Mouse (Mus musculus) ovary, adult 18-20 months (tissue): ENCODE measurements around the gene Nfkb2.

Source experiments
- DNase-seq: peaks from one replicate; pipeline ENCODE4 v3.0.0; 2022; ENCODE audit warnings: low spot score, mixed read lengths

The Nfkb2 gene

DNA sequence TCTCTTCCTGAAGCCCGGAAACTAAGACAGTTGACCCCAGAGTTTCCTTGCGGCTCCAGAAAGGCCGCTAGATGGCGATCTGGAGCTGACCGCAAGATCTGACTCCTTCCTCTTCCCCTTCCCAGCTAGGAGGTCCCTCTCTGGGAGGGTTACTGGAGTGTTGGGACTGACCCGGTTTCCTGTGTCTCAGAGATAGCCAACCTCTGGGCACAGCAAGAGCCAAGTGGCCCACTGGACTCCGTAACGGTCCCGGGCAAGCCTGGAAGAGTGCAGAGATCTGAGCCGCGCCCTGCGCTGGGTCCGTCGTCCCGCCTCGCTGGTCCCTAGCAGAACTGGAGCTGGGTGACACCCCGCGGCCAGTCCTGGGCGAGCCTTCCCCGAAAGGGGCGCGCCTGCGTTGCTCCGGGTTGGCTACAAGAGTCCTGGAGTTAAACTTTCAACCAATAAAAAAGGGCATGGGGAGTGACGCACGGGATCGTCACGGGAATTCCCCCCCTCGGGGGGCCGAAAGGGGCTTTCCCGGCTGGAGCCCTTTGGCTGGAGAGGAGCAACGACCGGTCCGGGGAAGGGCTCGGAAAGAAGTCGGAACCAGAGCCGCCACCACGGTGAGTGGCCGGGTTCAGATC lies at the start of gene Nfkb2:
Gene Nfkb2, plus strand, starts transcription at position 105 of the 626 bp plus-strand sequence.
- DNase-seq: peak; percentile 93

GRCm38 (mm10) chr19:46264762-46265161 lies 39.4 kb upstream of the Nfkb2 start:
- no peak for DNase-seq

- no peak for DNase-seq
These were observed 28.8 kb upstream of the Nfkb2 start for GRCm38 (mm10) chr19:46275307-46275706.

GRCm38 (mm10) chr19:46282081-46282849 lies 21.9 kb upstream of the Nfkb2 start:
- DNase-seq: no peak

GRCm38 (mm10) chr19:46284686-46285085 lies 19.4 kb upstream of the Nfkb2 start:
- no peak for DNase-seq

DNA sequence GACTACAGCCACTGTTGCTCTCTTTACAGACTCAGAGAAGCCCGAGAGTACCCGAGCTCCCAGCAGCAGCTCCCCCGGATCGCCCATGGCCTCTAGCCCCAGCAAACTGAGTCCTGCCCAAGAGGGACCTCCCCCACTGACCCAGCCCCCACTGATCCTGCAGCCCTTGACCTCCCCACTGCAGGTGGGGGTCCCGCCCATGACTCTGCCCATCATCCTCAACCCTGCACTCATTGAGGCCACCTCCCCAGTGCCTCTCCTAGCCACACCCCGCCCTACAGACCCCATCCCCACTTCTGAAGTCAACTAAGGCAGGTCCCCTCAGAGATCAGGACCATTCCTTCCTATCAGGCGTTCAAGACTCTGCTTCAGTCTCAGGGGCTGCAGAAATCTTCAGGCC lies 18.5 kb upstream of the Nfkb2 start:
- DNase-seq: no peak

- DNase-seq: no peak
These were observed 18.1 kb upstream of the Nfkb2 start for GRCm38 (mm10) chr19:46286047-46286446.

DNA sequence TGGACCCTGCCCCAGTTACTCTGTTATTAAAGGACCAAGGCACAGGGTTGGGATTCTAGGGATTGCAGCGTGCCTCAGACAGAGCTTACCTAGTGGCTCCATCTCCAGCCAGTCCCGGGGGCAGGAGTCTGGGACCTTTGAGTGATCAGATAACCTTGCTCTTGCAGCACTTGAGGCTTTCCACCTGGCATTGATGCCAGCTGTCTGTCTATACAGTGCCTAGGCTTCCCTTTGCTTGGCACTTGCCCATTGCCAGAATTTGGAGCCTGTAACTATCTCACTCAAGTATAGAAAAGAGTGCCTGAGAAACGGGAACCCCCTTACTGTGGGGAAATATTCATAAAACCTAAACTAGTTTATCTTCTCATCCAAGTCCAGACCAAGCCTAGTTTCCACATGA lies 17.2 kb upstream of the Nfkb2 start:
- DNase-seq: no peak

DNA sequence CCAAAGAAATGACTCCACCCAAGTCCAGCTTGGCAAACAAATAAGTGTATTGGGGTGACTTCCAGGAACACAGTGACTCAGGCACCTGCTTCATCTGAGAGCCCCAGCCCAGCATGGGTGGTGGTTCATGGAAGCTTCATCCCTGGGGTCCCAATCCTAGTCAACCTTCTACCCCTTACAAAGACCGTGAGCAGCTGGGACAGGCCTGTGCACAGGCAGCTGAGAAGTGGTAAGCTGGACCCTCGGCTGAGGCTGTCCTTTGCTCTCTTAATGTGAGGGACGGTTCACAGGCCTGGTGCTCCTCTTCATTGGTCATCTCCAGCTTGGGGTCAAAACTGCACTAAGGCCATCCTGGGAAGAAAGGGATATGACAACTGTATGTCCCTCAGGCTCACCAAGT lies 16.6 kb upstream of the Nfkb2 start:
- no peak for DNase-seq

DNA sequence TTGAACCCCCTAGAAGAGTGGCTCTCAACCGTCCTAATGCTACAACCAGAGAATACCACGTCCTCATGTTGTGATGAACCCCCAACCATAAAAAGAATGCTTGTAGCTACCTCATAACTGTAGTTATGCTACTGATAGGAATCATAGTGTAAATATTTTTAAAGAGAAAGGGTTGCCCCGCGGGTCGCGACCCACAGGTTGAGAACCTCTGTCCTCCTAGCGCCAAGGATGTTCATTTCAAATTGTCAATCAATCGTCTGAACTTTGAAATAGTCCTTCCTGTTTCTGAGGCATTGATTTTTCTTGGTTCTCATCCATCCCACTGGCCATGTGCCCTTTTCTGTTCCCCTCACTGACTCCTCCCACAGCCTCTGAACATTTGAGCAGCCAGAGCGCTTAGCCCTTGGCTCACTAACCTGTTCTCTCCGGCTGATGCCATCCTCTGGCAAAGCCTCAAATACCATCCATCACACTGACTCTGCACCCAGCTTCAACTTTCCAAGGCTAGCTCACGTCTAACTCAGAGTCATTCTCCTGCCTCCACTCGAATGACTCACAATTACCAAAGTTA lies 13.5 kb upstream of the Nfkb2 start:
- no peak for DNase-seq

DNA sequence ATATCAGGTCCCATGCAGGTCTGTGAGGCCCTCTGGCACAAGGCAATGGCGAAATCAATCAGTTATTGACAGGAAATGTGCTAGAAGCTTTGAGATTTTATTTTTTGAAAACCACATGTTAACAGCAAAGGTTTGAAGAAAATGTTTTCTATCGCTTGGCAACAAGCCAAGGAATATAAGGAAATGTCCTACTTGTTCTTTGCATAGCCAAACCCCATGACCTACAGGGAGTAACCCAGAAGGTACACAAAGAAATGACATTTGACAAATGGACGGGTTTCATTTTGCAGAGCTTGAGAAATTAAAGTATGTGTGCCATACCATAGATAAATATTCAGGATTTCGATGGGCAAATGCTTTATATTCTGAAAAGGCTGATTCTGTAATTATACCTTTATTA lies 7.2 kb upstream of the Nfkb2 start:
- no peak for DNase-seq

DNA sequence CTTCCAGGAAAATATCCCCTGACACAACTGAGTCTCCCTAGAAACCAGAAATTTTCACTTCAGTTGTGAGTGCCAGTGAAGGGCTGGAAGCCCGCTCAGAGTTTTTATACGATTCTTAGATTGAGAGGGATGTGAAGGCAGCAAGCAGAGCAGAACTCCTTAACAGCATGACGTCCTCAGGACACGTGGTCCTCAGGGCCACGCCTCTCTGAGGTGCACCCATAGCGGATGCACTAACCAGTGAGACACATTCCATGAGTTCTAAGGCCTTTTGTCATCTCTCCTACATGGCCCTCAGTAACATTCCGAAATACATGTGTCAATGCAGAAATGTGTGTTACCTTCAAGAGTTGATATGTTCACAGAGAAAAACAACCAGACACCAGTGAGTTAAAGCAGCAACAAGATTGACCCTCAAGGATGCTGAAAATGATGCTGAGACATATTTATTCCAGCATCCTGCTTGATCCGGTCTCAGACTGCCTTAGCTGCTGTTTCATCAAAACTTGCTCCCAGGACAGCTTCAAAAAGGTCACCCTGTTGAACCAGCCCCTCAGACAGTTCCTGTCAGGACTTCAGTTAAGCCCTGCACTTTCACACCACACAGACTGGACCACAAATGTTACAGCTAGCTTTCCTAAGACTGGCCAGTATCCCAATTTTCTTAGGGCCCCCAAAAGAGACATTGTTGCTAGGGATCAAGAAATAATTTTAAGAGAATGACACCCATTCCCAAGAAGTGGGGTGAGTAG lies 3.6 kb upstream of the Nfkb2 start:
- no peak for DNase-seq

- no peak for DNase-seq
These were observed 1.6 kb upstream of the Nfkb2 start for GRCm38 (mm10) chr19:46302551-46302950.

DNA sequence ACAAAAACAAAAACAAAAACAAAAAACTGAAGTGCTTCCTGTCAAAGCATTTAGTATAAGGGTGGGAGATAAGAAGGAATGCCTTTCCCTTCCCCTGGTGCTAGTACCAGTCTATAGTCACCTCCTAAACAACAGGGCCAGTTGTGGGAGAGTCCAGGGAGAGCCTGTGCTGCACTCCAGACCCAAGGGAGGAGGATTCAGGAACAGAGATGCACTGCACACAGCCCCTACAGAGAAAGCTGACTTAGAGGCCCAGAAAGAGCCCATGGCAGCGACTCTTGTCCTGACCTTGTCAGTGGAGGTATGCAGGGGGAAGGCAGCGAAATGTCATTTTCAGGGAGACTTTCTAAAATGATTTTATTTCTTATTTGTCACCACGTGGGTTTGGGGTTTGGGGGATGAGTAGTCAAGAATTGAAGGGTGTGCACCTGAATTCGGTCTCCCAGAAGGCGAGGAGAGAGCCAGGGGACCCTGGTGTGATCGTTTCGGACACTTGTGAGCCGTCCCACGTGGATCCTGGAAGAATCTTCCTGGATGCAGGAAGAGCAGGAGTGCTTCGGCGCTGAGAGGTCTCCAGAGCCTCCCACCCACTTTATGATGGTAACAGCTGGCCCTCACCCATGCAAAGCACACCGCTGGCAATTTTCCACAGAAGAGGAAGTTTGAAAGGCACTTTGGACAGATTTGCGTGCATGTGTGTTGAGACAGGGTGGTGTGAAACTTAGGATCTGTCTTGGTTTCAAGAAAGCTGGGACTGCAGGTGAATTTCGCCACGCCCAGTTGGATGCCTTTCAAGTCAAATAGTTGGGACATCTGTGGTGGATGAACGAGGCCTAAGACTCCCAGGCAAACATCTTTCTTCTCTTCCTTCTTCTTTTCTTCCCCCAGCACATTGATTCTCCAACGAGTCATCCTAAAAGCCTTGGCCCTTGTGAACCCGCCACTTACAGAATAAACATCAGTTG lies 587 bp upstream of the Nfkb2 start:
- no peak for DNase-seq

DNA sequence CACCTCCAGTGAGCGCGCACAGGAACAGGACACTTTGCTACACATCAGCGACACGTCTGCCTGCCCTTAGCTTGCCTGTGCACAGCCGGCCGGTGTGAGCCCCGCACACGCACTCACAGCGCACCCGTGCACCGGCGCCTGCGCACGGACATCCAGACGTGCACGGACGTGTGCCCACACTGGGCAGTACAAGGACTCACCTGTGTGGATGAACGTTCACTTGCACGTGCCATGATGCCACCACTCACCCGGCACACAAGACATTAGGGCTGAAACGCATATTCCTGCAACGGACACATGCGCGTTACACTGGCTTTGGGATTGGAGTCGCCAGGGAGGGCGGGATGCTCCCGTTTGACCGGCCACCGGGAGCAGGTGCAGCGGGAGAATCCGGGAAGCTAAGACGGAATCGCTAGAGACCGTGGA lies 801 bp downstream of the Nfkb2 start:
- DNase-seq: no peak

DNA sequence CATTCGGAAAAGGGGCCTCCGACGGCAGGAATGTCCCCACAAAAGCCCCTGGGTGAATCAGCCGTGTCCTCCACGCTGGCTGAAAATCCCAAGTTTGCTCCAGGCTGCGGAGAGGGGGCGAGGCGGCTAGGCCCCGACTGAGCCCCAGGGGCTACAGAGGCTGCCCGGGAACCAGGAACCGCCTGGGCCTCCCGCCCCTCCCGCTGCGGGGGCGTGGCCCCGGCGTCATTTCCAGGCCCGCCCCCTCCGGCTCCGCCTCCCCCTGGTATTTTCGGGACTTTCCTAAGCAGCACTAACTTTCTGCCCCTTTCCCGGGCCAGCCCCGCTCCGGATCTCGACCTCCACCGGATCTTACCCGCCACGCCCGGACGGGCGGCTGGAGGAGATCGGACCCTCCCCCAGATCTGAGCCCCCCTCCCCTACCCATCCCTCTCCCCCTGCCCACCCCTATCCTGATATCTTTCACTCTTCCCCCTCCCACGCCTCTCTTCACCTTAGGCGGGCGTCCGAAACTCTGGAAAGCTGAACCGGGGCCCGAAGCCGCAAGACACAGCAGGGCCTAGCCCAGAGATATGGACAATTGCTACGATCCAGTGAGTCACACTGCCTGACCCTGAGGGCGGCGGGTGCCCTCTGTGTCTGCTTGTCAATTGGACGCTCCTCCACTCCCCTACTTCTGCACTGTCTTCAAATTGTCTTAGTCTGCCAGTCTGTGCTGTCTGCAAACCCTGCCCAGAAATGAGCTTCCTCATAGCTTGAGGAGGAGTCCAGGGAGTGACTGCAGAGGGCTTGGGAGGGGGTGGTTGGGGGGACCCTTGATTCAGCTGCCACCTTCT lies 1.5 kb downstream of the Nfkb2 start:
- peak; percentile 80 for DNase-seq

DNA sequence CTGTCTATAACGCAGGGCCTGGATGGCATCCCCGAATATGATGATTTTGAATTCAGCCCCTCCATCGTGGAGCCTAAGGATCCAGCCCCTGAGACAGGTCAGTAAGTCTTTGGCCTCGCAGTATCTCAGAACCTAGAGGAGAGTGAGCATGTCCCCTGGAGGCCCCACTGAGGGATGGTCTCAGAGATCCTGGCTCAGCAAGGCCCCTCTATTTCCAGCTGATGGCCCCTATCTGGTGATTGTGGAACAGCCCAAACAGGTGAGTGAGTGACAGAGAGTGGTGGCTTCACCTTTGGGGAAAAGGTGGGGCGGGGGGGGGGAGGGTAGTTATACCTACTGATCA lies 2.1 kb downstream of the Nfkb2 start:
- peak; percentile 2 for DNase-seq

DNA sequence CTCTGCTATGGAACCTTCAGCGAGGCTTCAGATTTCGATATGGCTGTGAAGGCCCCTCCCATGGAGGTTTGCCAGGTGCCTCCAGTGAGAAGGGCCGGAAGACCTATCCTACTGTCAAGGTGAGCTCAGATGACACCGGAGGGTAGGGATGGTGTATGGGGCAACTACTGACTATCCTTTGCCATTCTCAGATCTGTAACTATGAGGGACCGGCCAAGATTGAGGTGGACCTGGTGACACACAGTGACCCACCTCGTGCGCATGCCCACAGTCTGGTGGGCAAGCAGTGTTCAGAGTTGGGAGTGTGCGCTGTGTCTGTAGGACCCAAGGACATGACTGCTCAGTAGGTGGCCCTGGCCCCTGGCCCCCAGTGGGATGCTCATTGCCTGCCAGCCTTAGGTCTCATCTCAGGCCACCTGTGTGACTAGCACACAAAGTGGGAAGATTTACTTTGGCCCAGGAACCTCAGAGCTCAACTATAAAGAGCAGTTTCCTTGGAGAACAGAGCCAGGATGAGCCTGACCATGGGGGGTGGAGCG lies 2.7 kb downstream of the Nfkb2 start:
- DNase-seq: peak; percentile 2

GRCm38 (mm10) chr19:46307781-46308180 lies 3.7 kb downstream of the Nfkb2 start:
- peak; percentile 1 for DNase-seq

GRCm38 (mm10) chr19:46308303-46308702 lies 4.2 kb downstream of the Nfkb2 start:
- DNase-seq: peak; percentile 4
